Comparison of ENCODE assay signal across 10 mouse cellular contexts in genomic region chr2:6545127-6545931, GRCm38 (mm10).
DNase-seq lines count a peak whose midpoint lies in the region; ATAC-seq and TF ChIP-seq lines count a peak whose summit lies in the region.
"Had no signal": no experiment of that assay in that cellular context is flagged by ENCODE, and none has a peak within 500 bp of the region (broad histone marks: within the 10 kb centered on the region; RNA-seq: fewer than 3 reads in every experiment).

No protein-coding gene starts in this region.

- no peak overlapping the region for H3K4me2 ChIP-seq in intestine, embryonic 14.5 days (ENCODE audit: low read length)
- H3K4me2 ChIP-seq in intestine, postnatal 0 days (replicated peaks; ENCODE audit: low read depth) = no peak overlapping the region
- H3K4me2 ChIP-seq: liver, embryonic 15.5 days; neural tube, embryonic 13.5 days had no signal

- ATAC-seq in intestine, embryonic 14.5 days (replicated peaks; ENCODE audit: low FRiP score, low TSS enrichment, low read depth) = no peak
- ATAC-seq in intestine, postnatal 0 days = no peak

- no peak overlapping the region for H3K9ac ChIP-seq in intestine, embryonic 14.5 days (ENCODE audit: low read length)
- no peak overlapping the region for H3K9ac ChIP-seq in intestine, postnatal 0 days (ENCODE audit: low read depth, low read length)
- H3K9ac ChIP-seq: liver, embryonic 15.5 days; neural tube, embryonic 13.5 days had no signal

- no peak for TF ChIP-seq CTCF in intestine, postnatal 0 days (IDR thresholded peaks at IDR 0.05; ENCODE audit: low read depth)

- H3K27ac ChIP-seq in intestine, embryonic 14.5 days (ENCODE audit: low read depth) = no peak overlapping the region
- H3K27ac ChIP-seq in intestine, postnatal 0 days (ENCODE audit: low read depth, low read length) = no peak overlapping the region
- H3K27ac ChIP-seq: liver, embryonic 15.5 days; neural tube, embryonic 13.5 days had no signal

- DNase-seq in cerebellum, postnatal 10 days = peak; percentile 55 to 57
- DNase-seq in cerebellum, adult 11 months = no peak
- DNase-seq in intestine, embryonic 14.5 days (ENCODE audit: low spot score) = peak; percentile 46
- peak; percentile 69 to 70 for DNase-seq in B cell, adult 2 months
- DNase-seq in heart, postnatal 4 days = peak; percentile 56
- DNase-seq in thymus, postnatal 14 days = no peak
- DNase-seq in frontal cortex, postnatal 10 days (ENCODE audit: low spot score in 2 of 2) = no peak

- 0 out of 2 replicates have a peak, but pooled peaks cover 4% of the 10 kb centered on the region for H3K36me3 ChIP-seq in intestine, embryonic 14.5 days (ENCODE audit: control insufficient read depth, insufficient read depth, low read length)
- H3K36me3 ChIP-seq in intestine, postnatal 0 days (ENCODE audit: control insufficient read depth, insufficient read depth) = no peaks in the 10 kb centered on the region
- H3K36me3 ChIP-seq: liver, embryonic 15.5 days had no signal

- 0 out of 2 replicates have a peak, but pooled peaks cover 4% of the 10 kb centered on the region for H3K4me1 ChIP-seq in intestine, embryonic 14.5 days (replicated peaks; ENCODE audit: control insufficient read depth, insufficient read depth, low read length)
- H3K4me1 ChIP-seq in intestine, postnatal 0 days (replicated peaks; ENCODE audit: control insufficient read depth, insufficient read depth, low read length) = no peaks in the 10 kb centered on the region
- H3K4me1 ChIP-seq: liver, embryonic 15.5 days had no signal

- no peaks in the 10 kb centered on the region for H3K27me3 ChIP-seq in intestine, embryonic 14.5 days (replicated peaks; ENCODE audit: control insufficient read depth, insufficient read depth, low read length)
- no peaks in the 10 kb centered on the region for H3K27me3 ChIP-seq in intestine, postnatal 0 days (replicated peaks; ENCODE audit: control insufficient read depth, insufficient read depth, low read length)
- H3K27me3 ChIP-seq: liver, embryonic 15.5 days; neural tube, embryonic 13.5 days had no signal

- WGBS in intestine, embryonic 14.5 days = 85% methylated on average over 10 of the region's 10 CpGs
- WGBS in intestine, postnatal 0 days = 86% methylated on average over 10 of the region's 10 CpGs

- no peak overlapping the region for H3K4me3 ChIP-seq in intestine, embryonic 14.5 days (ENCODE audit: low read depth, low read length)
- no peak overlapping the region for H3K4me3 ChIP-seq in intestine, postnatal 0 days (ENCODE audit: low read depth, low read length)
- H3K4me3 ChIP-seq: liver, embryonic 15.5 days; neural tube, embryonic 13.5 days had no signal

- H3K9me3 ChIP-seq in intestine, embryonic 14.5 days (ENCODE audit: control insufficient read depth, low read length) = no peaks in the 10 kb centered on the region
- H3K9me3 ChIP-seq in intestine, postnatal 0 days (ENCODE audit: control insufficient read depth) = no peaks in the 10 kb centered on the region
- H3K9me3 ChIP-seq: liver, embryonic 15.5 days; neural tube, embryonic 13.5 days had no signal

Comparison
In these comparisons a context has a peak if more than half of its experiments do, and no peak if none do; other contexts are left out.
1. DNase-seq: peak in cerebellum, postnatal 10 days (2 of 2), intestine, embryonic 14.5 days (single experiment), B cell, adult 2 months (2 of 2) and heart, postnatal 4 days (single experiment); none in cerebellum, adult 11 months (single experiment), thymus, postnatal 14 days (single experiment) and frontal cortex, postnatal 10 days (0 of 2).